Mouse (Mus musculus) layer of hippocampus, postnatal 10 days (tissue): ENCODE data around the gene Mbnl1. TPM values are rescaled to one million over a fixed set of nuclear protein-coding genes. Genes with fewer than 3 reads are reported as not detected.

Source experiments
- DNase-seq, 2 experiments: peaks; one replicate each; pipeline ENCODE4 v3.0.0; 2021; ENCODE audit warnings: low spot score in 2 of 2
- total RNA-seq, 2 experiments: library from RNA; stranded (reverse); gene quantifications; 2 replicates each; pipeline ENCODE4 v1.2.3; 2021

Mbnl1 gene
- total RNA-seq, 2 experiments from 2014 or later = 81.9 to 108 TPM

DNA sequence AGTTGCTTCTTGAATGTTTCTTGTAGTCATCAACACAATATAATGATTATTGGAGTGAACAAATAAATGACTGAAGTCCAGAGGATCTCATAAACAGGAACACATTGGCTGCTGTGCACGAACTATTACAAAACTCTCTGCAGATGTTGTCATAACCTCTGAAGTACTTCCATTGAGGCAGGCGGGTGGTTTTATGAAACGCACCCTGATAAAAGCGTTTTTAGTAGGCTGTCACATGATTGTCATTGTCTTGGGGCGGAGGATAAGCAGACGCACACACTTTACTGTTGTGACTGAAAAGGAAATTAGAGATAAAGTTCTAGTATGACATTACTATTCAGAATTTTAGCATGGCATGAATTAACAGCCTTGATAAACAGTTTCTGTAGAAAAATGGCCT lies 131.6 kb downstream of the Mbnl1 start:
- no peak for DNase-seq

GRCm38 (mm10) chr3:60608952-60609403 lies 136.3 kb downstream of the Mbnl1 start:
- DNase-seq = no peak

DNA sequence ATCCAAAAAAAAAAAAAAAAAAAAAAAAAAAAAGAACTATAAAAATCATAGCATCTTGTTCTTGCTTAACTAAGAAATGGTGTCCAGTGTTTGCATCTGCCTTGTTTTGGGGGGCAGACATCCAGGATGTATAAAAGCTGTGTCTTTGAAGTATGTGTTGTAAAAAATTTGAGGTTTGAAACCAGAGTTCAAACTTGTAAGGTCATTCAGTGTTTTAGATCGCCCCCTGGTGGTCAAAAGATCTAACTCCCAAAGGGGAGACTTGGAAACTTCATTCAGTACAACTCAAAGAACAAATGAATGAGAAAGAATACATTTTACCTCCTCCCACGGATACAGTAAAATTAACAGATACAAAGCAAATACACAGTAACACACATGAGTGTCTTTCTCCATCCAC lies 139.2 kb downstream of the Mbnl1 start:
- DNase-seq = peak; percentile 49 to 63

- no peak for DNase-seq
Measured at GRCm38 (mm10) chr3:60613121-60613520, 140.5 kb downstream of the Mbnl1 start.

GRCm38 (mm10) chr3:60614516-60614915 lies 141.9 kb downstream of the Mbnl1 start:
- no peak for DNase-seq

- no peak for DNase-seq
Measured at GRCm38 (mm10) chr3:60615057-60615606, 142.5 kb downstream of the Mbnl1 start.

GRCm38 (mm10) chr3:60615615-60616014 lies 143.0 kb downstream of the Mbnl1 start:
- no peak for DNase-seq

DNA sequence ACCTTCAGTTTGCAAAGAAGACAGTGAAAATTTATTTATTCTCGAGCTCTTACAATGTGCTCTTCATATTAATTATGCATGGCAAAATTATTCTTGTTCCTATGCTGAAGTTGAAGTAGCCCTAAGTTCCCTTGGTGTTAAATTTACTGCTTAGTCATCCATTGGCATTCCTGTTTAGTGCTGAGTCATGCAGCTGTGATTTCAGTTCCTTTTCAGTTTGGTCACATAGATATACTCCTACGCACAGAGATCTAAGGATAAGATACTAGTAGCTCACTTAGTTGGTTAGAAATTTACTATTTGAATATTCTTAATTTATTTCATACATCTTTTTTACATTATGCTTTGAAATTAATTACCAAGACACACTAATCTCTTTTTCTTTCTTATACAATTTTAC lies 143.5 kb downstream of the Mbnl1 start:
- no peak for DNase-seq

DNA sequence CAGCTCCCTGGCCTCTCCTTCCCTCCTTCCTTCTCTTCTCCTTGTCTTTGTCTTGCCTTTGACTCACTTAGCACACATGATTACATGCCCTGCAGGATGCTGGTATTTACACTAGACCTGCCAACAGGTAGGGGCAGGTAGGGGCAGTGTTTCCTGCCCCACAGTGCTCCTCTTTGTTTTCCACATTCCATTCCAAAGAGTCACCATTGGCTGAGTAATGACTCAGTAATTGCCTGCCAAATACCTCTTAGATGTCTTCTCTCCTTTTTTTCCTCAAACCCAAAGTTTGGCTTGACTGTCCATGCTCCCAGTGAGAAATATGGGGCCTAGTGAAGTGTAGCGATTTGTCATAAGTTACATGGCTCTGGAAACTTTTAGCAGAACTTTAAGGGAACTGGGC lies 145.0 kb downstream of the Mbnl1 start:
- no peak for DNase-seq

- DNase-seq = no peak
Measured at GRCm38 (mm10) chr3:60620236-60620635, 147.6 kb downstream of the Mbnl1 start.

GRCm38 (mm10) chr3:60631183-60631582 lies 158.6 kb downstream of the Mbnl1 start:
- no peak for DNase-seq

DNA sequence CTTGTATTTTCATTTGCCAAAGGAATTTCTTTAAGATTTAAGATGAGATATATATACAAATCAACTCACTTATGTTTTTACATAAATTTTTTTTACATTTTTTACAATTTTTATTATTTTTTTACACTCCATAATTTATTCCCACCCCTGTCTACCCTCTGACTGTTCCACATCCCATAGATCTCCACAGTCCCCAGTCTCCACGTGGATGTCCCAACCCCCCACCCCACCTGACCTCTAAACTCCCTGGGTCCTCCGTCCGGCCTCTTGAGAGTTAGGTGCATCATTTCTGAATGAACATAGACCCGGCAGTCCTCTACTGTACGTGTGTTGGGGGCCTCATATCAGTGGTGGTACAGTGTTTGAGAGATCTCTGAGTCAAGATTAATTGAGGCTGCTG lies 159.1 kb downstream of the Mbnl1 start:
- no peak for DNase-seq

- no peak for DNase-seq
Measured at GRCm38 (mm10) chr3:60632796-60633466, 160.3 kb downstream of the Mbnl1 start.

GRCm38 (mm10) chr3:60638530-60638929 lies 165.9 kb downstream of the Mbnl1 start:
- no peak for DNase-seq

DNA sequence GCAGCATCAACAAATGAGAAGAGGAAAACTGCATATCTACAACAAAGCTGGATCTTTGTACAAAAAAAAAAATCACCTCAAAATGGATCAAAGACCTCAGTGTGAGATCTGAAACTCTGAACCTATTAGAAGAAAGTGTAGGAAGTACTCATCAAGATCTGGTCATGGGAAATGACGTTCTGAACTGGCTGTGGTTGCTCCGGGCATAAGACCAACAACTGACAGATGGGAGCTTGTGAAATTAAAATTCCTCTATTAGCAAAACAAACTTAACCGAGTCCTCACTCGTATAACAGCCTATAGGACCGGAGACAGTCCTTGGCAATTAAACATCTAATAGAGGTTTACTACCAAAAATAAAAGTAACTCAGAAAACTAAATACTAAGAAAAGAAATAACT lies 166.5 kb downstream of the Mbnl1 start:
- no peak for DNase-seq

DNA sequence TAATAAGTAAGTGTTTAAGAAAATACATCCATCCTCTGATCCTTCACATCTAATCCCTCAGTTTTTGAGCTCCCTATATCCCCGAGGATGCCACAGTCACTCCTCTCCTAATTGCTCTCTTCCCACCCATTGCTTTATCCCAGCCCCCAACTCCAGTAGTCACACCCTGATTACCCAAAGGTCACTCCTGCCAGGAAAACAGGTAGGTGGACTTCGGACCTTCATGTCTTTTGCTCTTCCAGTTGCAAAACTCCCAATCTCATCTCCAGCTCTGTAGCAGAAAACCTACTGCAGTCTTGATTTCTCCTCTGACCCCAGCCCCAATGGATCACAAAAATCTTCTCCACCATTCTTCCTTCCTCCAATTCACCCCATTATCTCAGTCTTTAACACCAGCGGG lies 169.6 kb downstream of the Mbnl1 start:
- DNase-seq = no peak

DNA sequence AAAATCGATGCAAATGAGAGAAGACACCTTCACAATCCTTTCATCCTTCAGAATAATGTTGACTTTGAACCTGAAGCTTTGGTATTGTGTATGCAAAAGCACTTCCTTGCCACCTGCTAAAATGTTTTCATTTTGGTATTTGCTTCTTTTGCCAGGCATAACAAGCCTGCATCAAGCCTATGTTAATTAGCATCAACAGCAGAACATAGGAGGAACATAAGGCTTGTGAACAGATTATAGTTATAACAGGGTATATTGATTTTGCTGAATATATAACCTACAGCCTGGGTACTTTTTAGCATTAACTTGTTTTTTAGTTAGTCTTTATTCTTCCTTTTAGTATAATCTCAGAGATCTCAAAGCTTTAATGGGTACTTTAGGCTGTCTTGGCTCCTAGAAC lies 172.9 kb downstream of the Mbnl1 start:
- no peak for DNase-seq

GRCm38 (mm10) chr3:60648293-60648692 lies 175.7 kb downstream of the Mbnl1 start:
- no peak for DNase-seq

GRCm38 (mm10) chr3:60660762-60661161 lies 188.1 kb downstream of the Mbnl1 start:
- no peak for DNase-seq
